Mouse (Mus musculus) stomach, postnatal 0 days (tissue): ENCODE measurements around the gene Ckap2l.

ENCODE experiments used
- CTCF ChIP-seq: IDR thresholded peaks from 2 replicates; pipeline ENCODE4 v1.5.1; 2016; ENCODE audit warnings: antibody characterized with exemption, low read depth, mild to moderate bottlenecking, moderate library complexity
- EP300 ChIP-seq: optimal IDR thresholded peaks from 2 replicates; pipeline ENCODE3; 2016; ENCODE audit warnings: antibody characterized with exemption

DNA sequence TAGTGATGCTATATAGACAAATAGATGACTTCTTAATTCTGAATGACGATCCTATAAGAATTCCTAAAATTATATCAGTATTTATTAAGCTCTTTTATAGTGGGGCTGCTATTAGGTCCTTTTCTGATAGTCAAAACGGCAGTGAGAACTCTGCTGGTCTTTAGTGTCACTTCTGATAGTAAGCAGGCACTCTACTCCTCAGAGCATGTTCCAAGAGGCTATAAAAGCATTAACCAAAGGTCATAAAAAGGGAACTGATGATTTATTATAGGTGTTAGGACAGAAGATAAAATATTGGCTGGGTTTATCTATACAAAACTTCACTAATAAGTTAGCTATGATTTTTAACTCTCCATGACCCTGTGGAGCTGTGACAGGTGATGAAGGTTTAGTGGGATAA is 42.9 kb downstream of the Ckap2l start:
- no peak for TF ChIP-seq CTCF
- TF ChIP-seq EP300 = no peak
